Mouse (Mus musculus): ENCODE measurements at regions not wholly inside any gene's neighbourhood (a gene's known extent, or its start where the extent isn't known, plus 50 kb on each side); places are given as distances from the start of the nearest gene placed in this dataset.
A peak's percentile ranks its signal among the peaks of the same experiment; 100 is the strongest.

DNA sequence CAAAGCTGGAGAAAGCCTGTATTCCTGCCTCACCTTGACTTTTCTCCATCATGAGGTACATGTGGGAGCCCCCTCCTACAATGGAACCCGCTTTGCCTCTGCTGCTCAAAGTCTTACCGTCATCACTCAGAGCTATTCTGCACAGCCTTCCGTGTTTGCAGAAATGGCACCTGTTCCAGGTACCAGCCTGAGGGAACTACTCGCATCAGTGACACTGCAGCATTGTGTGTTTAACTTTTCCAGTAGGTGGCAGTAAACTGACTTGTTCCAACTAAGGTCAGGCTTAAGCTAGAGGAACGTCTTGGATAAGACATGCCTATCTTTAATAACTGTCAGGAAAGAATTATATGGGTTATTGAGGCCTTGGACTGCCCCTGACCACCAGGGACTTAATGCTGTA lies 71.4 kb downstream of the Fam173b start:
- WGBS, result 40% methylated on average over 5 of the region's 5 CpGs
- DNase-seq (ENCODE audit: low read depth, low spot score), result no peak

DNA sequence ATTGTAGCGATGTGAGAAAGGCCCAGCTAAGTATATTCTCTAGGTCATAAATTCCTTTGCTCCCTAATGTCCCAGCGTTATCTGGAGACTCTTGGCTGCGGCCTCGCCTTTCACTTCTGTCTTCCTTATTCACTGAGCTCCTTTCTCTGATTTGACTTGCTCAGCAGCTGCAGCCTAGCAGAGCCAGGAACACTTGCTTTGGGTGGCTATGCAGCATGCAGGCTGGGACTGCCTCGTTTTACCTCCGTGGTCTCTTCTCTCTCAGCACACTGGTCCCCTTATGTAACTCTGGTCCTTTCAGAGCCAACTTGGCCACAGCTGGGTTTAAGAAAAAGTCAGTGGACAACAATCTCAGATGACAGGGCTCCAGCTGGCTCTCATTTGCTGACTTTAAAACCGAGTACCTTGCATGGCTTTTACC lies 75.1 kb downstream of the Fam173b start:
- WGBS, result 16% methylated on average over 7 of the region's 7 CpGs

GRCm38 (mm10) chr15:31693109-31693508 lies 91.5 kb downstream of the Fam173b start:
- 35% methylated on average over 3 of the region's 3 CpGs for WGBS
- DNase-seq (ENCODE audit: low read depth, low spot score), result no peak

More for the DNA sequence above, 75.1 kb downstream of the Fam173b start:
- no peak for DNase-seq (ENCODE audit: low read depth, low spot score)

DNA sequence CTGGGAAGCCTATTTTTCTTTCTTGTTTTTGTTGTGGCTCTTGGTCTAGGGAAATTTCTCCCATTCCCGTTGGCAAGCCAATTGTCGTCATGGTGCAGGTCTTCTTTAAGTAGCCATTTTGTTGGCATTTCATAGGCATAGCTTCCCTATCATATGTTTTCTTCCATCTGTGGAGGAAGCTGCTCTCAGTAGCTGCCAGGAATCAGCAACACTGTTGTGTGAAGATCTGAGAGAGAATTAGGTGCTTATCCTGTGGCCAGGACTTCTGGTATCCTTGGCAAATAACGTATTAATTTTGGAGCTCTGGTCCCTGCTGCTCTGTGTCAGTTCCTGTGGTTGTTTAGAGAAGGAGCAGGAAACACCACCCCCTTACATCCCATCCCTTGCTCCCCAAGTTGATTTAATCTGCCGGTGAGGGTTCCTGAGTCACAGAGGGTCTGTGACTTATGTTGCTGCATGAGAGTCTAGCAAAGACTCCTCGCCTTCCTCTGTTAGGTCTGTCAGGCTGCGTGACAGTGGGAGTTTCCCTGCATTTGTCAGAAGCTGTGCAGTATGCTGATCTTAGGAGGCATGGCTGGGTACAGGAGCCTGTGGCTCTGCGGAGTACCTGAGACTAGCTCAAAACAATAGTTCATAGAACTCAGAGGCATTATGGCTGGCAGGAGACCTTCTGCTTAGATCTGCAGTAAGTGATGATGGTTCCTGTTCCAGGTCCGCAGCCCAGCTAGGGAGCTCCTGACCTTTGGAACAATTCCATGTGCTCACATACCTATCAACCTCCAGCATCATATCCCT lies 93.4 kb downstream of the Fam173b start:
- no peak for DNase-seq (ENCODE audit: low read depth, low spot score)
- WGBS, result 78% methylated on average over 8 of the region's 8 CpGs

DNA sequence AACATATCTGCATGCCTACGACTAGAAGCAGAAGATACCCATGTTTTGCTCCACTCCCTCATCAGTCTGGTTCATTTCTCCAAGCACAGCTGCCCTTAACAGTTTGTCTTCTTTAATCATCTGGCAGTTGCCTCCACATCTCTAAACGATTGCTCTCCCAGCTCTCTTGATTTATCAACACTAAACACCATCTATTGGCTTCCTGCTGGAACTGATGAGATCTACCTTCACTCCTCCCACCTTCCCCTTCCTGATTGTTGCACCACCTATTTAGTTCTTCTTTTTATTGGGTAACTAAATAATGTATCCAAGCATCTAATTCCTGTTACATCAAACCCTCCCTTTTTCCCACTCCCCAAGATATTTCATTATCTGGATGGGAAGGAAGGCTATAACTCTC lies 101.7 kb downstream of the Fam173b start:
- DNase-seq (ENCODE audit: low read depth, low spot score), result no peak
- WGBS, result 83% methylated on average over 2 of the region's 2 CpGs

DNA sequence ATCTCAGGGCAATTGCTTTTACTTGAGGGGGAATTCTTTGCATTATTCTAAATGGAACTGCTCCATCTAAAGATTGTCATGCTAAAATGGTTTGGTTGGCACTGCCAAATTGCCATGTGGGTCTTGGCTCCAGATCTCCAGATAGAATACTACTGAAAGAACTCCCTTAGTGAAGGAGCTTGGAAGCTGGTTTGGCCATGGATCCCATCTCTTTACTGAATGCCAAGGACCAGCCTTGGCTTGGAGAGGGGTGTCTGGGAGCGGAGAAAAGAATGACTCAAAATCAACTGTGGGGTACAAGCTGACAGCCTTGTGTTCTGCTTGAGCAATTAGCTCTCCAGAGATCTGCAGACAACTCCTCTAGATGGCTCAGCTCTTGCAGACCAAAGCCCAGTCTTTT lies 105.8 kb downstream of the Fam173b start:
- WGBS, result 68% methylated on average over 1 of the region's 1 CpGs
- no peak for DNase-seq (ENCODE audit: low read depth, low spot score)

DNA sequence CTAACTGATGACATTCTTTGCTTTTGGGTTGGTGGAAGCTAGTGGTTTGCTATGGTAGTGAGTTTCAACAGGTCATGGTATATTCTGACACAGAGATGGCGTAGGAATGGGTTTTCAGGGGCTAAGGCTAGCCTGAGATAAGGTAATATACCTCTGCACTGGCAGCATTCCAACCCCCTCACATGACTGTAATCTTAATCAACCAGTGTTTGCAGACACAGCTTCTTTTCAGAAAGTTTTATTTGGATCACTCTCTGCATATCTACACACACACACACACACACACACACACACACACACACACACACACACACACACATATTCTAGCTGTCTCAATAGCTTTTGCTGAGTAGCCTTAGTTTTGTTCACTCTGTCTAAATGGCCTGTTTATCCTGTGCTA lies 119.4 kb downstream of the Fam173b start:
- WGBS, result 41% methylated on average over 1 of the region's 1 CpGs

DNA sequence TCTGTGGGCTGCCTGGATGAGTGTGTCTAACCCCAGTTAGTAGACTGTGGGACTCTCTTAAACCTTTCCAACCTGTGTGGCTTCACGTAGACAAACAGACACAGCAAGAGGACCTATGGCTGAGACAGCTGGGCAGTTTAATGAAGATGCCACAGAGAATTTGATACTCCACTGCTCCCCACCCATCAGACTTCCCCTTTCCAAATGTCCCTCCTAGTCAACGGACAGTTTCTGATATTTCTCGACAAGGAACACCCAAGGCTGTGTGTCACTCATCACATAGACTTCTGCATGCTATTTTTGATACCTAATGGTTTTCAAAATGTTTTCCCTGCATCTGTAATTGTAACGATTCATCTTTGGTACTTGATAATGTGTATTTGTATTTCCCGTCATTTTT lies 120.8 kb downstream of the Fam173b start:
- no peak for DNase-seq (ENCODE audit: low read depth, low spot score)
- WGBS, result 82% methylated on average over 5 of the region's 5 CpGs

More for the DNA sequence above, 119.4 kb downstream of the Fam173b start:
- no peak for DNase-seq (ENCODE audit: low read depth, low spot score)

DNA sequence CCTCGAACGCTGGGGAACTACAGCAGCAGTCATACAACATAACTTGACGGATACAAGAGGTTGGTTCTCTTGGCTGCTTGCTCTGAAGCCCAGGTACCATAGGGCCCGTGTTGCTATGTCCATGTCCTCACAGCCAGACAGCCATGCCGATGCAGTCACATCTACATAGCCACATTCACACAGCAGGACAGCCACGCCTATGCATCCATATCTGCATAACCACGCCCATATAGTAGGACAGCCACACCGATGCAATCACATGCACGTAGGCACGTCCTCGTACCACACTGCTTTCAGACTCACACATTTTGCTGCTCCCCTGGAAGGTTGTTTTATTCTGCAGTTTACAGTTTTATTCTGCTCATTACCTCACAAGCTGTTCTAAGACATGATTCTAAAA lies 122.6 kb downstream of the Fam173b start:
- 34% methylated on average over 11 of the region's 11 CpGs for WGBS
- DNase-seq (ENCODE audit: low read depth, low spot score), result peak; percentile 8

DNA sequence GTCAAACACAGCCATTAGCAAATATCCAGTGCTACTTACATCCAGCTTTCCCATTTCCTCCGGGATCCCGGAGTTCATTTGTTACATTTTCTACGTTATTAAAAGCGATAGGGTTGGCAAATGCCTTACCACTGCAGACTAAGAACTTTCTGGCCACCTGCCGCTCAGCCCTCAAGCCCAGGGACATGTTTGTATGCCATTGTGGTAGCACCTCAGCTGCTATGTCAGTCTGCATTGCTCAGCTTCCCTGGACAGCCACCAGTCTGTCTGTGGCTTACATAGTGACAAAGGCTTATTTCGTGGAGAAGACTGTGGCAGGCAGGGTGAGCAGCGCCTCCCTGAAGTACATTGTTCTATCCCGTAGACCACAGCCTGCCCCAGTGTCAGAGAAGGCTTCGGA lies 127.5 kb downstream of the Fam173b start:
- WGBS, result 89% methylated on average over 9 of the region's 9 CpGs
- no peak for DNase-seq (ENCODE audit: low read depth, low spot score)

DNA sequence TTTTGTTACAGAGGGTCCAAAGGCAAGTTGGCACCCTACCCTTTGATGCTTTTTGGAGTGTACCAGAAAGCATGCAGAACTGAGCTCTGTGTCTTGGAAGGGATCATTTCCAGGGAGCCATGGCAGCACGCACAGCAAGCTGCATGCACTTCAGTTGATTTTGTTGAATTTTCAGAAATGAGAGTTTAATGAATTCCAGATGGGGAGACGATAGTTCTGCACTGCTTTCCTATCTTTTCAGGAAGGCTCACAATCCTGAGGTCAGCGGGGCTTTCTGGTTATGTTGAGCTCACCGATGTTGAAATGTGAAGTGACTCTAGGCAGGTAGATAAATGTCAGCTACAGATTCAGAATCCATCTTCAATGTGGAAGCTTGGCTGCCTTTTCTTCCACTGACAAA lies 140.0 kb downstream of the Fam173b start:
- DNase-seq (ENCODE audit: low read depth, low spot score), result no peak

GRCm38 (mm10) chr15:31744570-31744969 lies 142.9 kb downstream of the Fam173b start:
- 67% methylated on average over 2 of the region's 2 CpGs for WGBS
- DNase-seq (ENCODE audit: low read depth, low spot score), result no peak

More for the DNA sequence above, 140.0 kb downstream of the Fam173b start:
- WGBS, result 77% methylated on average over 4 of the region's 4 CpGs

- DNase-seq (ENCODE audit: low read depth, low spot score), result no peak
- WGBS, result 74% methylated on average over 2 of the region's 2 CpGs
These were observed 151.0 kb downstream of the Fam173b start for GRCm38 (mm10) chr15:31752632-31753031.

- 36% methylated on average over 14 of the region's 14 CpGs for WGBS
- no peak for DNase-seq (ENCODE audit: low read depth, low spot score)
These were observed 152.1 kb downstream of the Fam173b start for GRCm38 (mm10) chr15:31753578-31754281.

DNA sequence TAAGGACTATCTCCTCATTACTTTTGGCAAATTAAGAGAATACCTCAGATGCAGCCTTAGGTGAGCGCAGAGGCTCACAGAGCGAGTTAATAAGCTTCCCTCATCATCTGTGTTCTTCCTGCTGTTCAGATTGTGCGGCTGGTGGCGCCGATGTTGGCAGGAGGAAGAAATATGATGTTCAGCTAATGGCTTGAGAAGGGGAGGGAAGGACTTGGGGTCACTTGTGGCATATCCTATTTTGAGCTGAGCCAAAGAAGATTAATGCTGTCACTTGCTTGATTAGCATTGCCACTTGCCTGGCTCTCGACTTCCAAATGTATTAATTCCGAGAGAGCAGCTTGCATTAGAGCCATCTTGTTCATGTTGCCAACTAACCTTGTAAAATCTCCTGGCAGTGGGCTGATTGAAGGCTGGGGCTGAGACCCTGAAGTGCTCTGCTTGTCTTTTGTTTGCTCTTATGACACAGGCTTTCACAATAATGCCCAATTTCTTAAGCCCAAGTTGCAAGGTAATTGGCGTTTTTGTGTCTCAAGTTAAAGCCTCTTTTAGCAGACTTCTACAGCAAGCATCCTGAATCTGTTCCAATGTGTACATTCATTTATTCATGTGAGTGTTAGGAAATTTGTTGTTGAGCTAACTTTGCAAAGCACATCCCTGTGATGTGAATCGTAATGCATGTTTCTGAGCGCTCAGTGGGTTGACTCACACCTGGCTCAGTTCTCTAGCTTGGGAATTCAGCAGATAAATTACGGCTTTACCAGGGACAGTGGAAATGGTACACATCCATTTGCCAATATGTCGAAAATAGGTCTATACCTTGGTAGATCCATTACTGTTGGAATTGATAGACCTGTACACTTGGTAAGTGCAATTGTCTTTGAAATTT lies 167.6 kb downstream of the Fam173b start:
- WGBS, result 82% methylated on average over 12 of the region's 12 CpGs
- no peak for DNase-seq (ENCODE audit: low read depth, low spot score)

DNA sequence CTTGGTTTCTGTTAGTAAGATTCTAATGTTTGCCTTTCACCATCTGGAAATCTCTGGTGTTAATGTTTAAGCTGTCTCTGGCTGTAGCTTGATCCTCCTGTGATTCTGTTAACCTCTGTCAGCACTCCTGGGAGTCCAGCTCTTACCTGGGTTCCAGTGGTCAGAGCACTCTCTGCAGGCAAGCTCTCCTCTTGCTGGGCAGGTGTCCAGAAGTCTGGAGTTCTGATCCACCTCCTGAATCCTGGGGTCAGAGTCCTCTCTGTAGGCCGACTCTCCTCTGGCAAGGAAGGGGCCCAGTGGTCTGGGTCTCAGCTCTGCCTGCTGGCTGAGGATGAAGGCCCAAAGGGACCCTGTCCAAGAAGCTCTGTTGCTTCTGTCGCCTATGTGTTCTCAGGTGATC lies 181.4 kb downstream of the Fam173b start:
- DNase-seq (ENCODE audit: low read depth, low spot score), result no peak
- WGBS, result 77% methylated on average over 2 of the region's 2 CpGs

DNA sequence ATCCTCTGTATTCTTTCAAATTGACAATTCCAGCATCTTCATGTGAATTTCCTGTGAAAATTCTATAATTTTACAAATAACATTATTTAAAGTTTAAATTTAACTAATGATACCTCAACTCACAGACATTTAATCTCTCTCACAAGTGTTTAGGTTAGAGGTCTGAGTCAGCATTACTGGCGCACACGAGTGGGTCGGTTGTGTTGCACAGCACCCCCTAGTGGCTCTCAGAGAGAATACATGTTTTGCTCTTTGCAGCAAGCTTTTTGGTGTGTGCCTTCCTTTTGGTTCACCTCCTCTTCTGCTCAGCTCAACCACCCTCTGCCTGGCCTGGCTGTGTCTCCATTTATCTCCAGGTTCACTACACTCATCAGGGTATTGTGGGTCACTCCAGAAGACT lies 183.4 kb downstream of the Fam173b start:
- WGBS, result 73% methylated on average over 3 of the region's 3 CpGs
- no peak for DNase-seq (ENCODE audit: low read depth, low spot score)

- DNase-seq (ENCODE audit: low read depth, low spot score), result no peak
- 77% methylated on average over 2 of the region's 2 CpGs for WGBS
These were observed 197.2 kb downstream of the Fam173b start for GRCm38 (mm10) chr15:31798863-31799262.

GRCm38 (mm10) chr15:31805522-31805921 lies 203.9 kb downstream of the Fam173b start:
- WGBS, result 57% methylated on average over 3 of the region's 3 CpGs
- no peak for DNase-seq (ENCODE audit: low read depth, low spot score)

DNA sequence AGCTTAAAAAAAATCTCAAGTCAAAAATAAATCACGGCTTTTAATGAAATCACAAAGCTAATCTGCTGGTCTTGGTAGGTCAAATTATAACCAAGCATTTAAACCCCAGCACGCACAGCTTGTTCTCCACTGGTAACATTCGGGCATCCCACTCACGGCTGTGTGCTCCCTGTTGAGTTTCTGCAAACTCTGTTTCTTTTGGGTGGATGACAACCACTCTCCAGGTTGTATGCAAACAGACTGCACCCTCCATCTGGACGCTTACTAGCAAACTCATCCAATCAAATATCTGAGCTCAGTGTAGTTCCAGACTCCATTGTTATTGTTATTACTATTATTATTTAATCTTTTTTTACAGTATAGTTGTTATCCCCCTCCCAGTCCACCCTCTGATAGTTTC lies 213.9 kb downstream of the Fam173b start:
- WGBS, result 70% methylated on average over 5 of the region's 5 CpGs
- no peak for DNase-seq (ENCODE audit: low read depth, low spot score)

Data from large intestine, adult 2 months (tissue).